Mouse (Mus musculus) adrenal gland, adult 8-10 months (tissue): ENCODE data around the gene Grm5. TPM values are rescaled to one million over a fixed set of nuclear protein-coding genes. Genes with fewer than 3 reads are reported as not detected.

ENCODE experiments used
- DNase-seq: peaks from one replicate; pipeline ENCODE4 v3.0.0; 2022
- total RNA-seq, 4 experiments: library from RNA; stranded (reverse); gene quantifications; 2 replicates each; pipeline ENCODE4 v1.2.4; 2022

The Grm5 gene
- total RNA-seq, result under 1 TPM in 3 of 4 experiments, not detected in 1; 0.06 to 0.68 (median 0.10) TPM

DNA sequence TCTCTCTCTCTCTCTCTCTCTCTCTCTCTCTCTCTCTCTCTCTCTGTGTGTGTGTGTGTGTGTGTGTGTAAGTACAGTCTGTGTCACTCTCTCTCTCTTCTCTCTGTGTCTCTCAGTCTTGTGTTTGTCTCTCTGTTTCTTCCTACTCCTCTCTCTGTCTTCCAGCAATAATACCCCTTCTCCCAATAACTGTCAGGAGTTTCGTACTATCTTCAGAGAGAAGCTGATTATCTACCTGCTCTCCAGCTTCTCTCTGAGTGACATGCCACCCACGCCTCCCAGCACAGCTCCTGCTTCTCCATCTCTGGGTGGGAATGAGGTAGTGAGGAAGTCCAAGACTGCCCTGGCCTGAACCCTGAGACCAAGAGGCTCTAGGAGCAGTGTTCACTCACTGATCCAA lies at the start of gene Grm5:
Gene Grm5, plus strand, starts transcription at position 301 of the 400 bp plus-strand sequence.
- DNase-seq, result no peak

GRCm38 (mm10) chr7:87539031-87539430 lies 44.9 kb upstream of the Grm5 start:
- no peak for DNase-seq

- DNase-seq, result no peak
Observed at GRCm38 (mm10) chr7:87565300-87565699, 18.7 kb upstream of the Grm5 start.

DNA sequence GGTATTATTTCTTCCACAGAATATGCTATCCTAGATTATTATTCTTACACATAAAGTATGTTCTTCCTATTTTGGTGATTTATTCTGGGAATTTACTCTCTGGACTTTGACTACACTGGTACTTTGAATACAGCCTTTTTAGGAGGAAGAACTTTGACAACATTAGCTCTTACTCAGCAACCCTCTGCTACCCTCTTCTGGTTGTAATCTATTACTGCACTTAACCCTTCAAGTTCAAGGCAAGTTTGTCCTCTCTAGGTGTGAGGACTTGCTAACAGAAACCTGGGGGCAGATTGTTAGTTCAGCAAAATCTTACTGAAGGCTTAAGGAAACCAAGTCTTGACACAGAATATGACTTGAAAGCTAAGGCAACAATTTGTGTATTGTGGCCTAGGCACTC lies 17.5 kb upstream of the Grm5 start:
- no peak for DNase-seq

GRCm38 (mm10) chr7:87584281-87584701 lies 323 bp downstream of the Grm5 start:
- no peak for DNase-seq

DNA sequence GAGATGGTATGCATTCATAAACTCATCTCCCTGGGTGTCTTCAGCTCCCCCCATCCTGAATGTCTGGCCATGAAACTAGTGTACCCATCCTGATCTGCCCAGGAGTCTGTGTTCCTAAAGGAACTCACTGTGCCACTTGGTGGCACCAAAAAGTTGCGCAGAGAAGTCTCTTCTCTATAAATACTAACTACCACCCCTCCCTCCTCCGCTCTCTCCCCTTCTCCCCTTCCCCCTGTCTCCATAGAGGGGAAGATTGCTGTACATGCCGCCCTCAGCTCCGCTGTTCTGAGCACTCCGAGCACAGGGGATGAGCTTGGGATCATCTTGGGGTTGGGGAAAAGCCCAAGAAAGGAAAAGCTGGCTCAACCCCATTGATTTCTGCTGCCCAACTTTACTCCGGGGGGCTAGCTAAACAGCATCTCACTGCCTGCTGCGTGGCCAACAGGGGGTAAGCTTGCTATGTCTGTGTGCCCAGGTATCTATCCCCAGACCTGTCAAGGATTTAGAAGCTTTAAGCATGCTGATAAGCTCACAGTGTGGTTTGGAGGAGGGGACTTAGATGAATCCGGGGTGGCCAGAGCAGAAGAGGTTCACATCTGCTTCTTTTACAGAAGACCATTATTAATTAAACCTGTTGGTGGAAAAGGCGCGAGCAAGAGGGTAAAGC lies 2.4 kb downstream of the Grm5 start:
- no peak for DNase-seq

DNA sequence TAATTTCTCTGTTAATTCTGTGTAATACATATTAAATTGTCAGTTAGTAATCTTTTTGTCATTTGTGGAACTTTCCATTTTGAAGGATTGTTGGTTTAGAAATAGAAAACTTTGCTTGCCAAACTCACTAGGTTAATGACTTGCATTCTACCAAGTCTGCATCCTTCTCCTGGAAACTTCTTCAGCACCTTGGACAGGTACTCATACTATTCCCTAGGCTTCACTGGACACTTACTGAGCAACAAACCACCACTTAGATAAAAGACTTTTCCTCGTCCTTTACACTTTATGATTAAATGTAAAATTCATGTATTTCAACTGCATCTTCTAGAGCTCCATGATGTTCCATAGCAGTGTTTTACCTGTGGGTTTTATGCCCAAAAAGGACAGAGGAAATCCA lies 4.0 kb downstream of the Grm5 start:
- no peak for DNase-seq

GRCm38 (mm10) chr7:87626251-87626650 lies 42.3 kb downstream of the Grm5 start:
- no peak for DNase-seq

GRCm38 (mm10) chr7:87635530-87635929 lies 51.6 kb downstream of the Grm5 start:
- no peak for DNase-seq

GRCm38 (mm10) chr7:87650610-87651009 lies 66.6 kb downstream of the Grm5 start:
- DNase-seq, result no peak

DNA sequence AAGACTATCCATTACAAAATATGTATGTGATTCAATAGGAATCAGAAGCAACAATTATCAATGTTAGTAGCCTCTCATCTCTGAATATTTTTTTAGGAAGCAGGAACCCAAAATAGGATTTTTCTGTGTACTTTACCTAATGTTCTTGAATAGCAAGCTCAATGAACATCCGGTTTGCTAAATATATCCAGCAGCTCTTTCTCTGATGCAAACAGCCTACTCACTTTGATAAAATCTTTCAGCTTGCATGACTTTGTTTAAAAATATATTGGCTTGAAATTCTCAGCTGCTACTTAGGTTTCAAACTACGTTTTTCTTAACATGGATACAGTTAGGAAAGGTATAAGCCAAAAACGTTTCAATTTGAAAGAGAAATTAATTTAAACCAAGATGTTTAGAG lies 77.8 kb downstream of the Grm5 start:
- DNase-seq, result no peak

- no peak for DNase-seq
Observed at GRCm38 (mm10) chr7:87664041-87664440, 80.1 kb downstream of the Grm5 start.

- no peak for DNase-seq
Observed at GRCm38 (mm10) chr7:87716393-87716792, 132.4 kb downstream of the Grm5 start.

DNA sequence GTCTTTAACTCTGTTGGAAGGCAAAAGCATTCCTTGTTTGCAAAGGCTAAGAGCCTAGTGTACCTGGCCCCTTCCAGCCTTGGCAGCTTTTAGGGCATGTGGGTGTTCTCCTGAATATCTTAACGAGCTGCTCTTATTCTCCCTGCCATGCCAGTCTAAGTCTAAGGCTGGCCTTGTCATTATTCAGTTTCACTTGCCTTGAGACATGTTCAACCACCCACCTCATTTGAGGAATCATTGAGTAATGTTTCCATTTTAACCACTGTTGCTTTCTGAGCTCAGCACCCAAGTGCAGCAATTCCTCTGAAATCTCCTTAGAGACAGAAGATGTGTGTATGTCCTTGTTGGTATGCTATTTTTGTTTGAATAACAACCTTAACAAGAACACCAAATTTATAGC lies 134.7 kb downstream of the Grm5 start:
- no peak for DNase-seq

GRCm38 (mm10) chr7:87734511-87734910 lies 150.5 kb downstream of the Grm5 start:
- DNase-seq, result no peak

- DNase-seq, result no peak
Observed at GRCm38 (mm10) chr7:87761945-87762344, 178.0 kb downstream of the Grm5 start.

DNA sequence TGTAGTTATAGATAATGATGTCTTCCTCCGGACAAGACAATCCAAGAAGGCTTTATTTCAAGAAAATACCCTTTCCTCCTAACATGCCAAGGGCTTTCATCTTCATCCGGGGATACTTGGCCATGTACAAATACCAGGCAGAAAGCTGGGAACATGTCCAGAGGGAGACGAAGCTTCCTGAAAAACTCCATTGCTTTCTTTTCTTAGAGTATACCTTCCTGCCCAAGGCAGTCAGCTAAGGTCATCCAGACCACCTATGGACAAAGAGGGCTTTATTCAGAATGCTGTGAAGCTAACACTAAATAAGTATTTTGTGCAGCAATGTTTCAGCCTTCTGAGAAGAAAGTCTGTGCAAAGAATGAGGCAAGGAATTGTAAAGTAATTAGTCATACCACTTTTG lies 178.4 kb downstream of the Grm5 start:
- no peak for DNase-seq

GRCm38 (mm10) chr7:87787560-87787959 lies 203.6 kb downstream of the Grm5 start:
- DNase-seq, result no peak

- no peak for DNase-seq
Observed at GRCm38 (mm10) chr7:87788963-87789362, 205.0 kb downstream of the Grm5 start.

GRCm38 (mm10) chr7:87793896-87794295 lies 209.9 kb downstream of the Grm5 start:
- DNase-seq, result no peak

DNA sequence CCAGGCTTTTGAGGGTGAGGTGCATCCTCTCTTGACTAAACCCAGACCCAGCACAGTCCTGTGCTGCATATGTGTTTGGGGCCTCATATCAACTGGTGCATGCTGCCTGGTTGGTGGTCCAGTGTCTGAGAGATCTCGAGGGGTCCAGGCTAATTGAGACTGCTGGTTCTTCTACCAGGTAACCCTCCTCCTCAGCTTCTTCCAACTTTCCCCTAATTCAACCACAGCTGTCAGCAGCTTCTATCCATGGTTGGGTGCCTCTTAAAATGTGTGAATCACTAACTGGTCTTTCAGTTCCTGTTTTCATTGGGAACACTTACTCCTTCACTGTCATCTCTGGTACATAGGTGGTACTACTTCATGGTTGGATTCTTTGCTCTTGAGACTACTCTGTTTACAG lies 240.9 kb downstream of the Grm5 start:
- no peak for DNase-seq

- no peak for DNase-seq
Observed at GRCm38 (mm10) chr7:87834669-87835068, 250.7 kb downstream of the Grm5 start.

GRCm38 (mm10) chr7:87838579-87838978 lies 254.6 kb downstream of the Grm5 start:
- no peak for DNase-seq

DNA sequence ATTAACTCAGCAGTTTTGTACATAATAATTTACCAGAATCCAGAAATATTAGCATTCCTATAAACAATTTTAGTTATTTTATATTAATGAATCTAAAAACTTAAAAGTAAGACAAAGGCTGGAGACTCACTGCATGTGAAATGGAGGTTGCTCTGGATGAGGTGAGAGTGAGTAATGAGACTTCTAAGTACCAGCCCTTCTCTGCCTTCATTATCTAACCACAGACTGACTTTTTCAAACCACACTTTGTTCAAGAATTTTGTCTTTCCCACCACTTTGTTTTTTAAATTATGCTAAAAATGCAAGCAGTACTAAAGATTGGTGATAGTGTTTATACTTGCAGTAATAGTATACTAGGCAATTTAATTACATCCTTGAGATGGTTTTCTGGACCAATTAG lies 259.5 kb downstream of the Grm5 start:
- no peak for DNase-seq

DNA sequence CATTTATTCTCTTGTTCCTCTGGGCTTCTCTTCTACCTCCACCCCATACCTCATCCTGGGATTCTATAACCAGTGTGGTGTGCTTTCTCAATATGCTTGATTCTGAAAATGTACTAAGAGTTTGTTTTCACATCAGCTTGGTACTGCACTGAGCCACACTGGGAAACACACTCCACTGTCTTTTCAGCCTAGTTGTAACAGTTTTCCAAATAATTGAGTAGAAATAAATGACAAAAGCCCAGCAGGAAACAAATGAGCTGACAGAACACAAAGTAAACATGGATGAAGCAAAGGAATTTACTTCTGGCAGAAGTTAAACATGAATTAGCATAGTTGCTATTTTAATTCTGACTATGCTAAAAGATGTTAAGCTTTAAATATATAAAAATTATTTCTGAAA lies 262.1 kb downstream of the Grm5 start:
- no peak for DNase-seq
